Mouse (Mus musculus) heart, postnatal 0 days (tissue): ENCODE measurements at regions not wholly inside any gene's neighbourhood (a gene's known extent, or its start where the extent isn't known, plus 50 kb on each side); places are given as distances from the start of the nearest gene placed in this dataset.

ENCODE experiments used
- CTCF ChIP-seq: IDR thresholded peaks from 2 replicates; pipeline ENCODE4 v1.5.1; 2016; ENCODE audit warnings: antibody characterized with exemption, control low read depth, low read depth
- EP300 ChIP-seq: IDR thresholded peaks from 2 replicates; pipeline ENCODE4 v1.6.1; 2016; ENCODE audit warnings: antibody characterized with exemption, low read depth

DNA sequence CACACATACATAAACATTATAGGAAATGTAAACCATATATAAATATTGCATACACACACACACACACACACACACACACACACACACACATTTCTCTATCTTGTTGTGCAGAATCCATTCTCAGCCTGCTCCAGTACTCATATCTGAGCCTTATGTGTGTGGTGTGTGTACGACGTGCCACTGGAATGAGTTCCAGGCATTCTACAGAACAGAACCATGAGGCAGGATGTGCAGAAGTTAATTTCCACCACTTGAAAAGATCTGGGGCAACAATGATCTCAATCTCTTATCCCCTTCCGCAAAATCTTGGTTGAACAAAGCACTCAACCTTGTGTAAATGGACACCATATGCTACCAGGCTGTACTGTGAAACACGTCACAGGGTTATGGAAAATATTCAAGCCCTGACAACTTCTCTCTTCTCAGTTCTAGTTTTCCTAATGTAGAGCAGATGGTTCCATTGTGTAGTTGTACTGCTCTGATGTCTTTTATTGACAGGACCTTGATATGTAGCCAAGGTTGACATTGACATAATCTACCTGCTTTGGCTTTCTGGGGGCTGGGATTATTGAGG is 96.9 kb upstream of the Ust start:
- no peak for TF ChIP-seq CTCF
- no peak for TF ChIP-seq EP300
